Mouse (Mus musculus) embryonic facial prominence, embryonic 11.5 days (tissue): ENCODE measurements around the gene Gm4498. TPM values are rescaled to one million over a fixed set of nuclear protein-coding genes. Genes with fewer than 3 reads are reported as not detected.
"Not testable (repeated sequence)": the region's sequence is repeated elsewhere in the genome, so short reads cannot be mapped to it uniquely, and the experiment has no call there.

ENCODE experiments used
- ATAC-seq: fragments of 200-750 bp; cut with Nextera tagmentation; replicated peaks from 2 replicates; pipeline ENCODE4 v1.8.0; 2017; ENCODE audit warnings: low read depth; ENCODE audit not compliant: insufficient number of reproducible peaks, low FRiP score, low TSS enrichment
- DNase-seq: peaks from one replicate; pipeline ENCODE4 v3.0.0-alpha.2; 2015; ENCODE audit warnings: low spot score
- H3K27ac ChIP-seq: fragments of 300-500 bp; sonication (generic); replicated peaks from 2 replicates; pipeline ENCODE4 v1.5.1; 2014; ENCODE audit warnings: mild to moderate bottlenecking, low read depth, low read length, control low read depth
- H3K27me3 ChIP-seq: fragments of 300-500 bp; sonication (generic); 2 replicates; pipeline ENCODE4 v1.6.1; 2014; ENCODE audit warnings: mild to moderate bottlenecking, low read length, moderate library complexity, mixed read lengths; ENCODE audit not compliant: control insufficient read depth, insufficient read depth
- H3K36me3 ChIP-seq: fragments of 300-500 bp; sonication (generic); replicated peaks from 2 replicates; pipeline ENCODE4 v1.6.1; 2014; ENCODE audit warnings: low read depth, mild to moderate bottlenecking, low read length, moderate library complexity, mixed read lengths; ENCODE audit not compliant: control insufficient read depth, insufficient read depth
- H3K4me1 ChIP-seq: fragments of 300-500 bp; sonication (generic); 2 replicates; pipeline ENCODE4 v1.6.1; 2014; ENCODE audit warnings: low read length, mixed read lengths; ENCODE audit not compliant: control insufficient read depth, insufficient read depth
- H3K4me2 ChIP-seq: fragments of 300-500 bp; sonication (generic); 2 replicates; pipeline ENCODE4 v1.6.1; 2014; ENCODE audit warnings: low read depth, mild to moderate bottlenecking, control low read depth, low read length, moderate library complexity
- H3K4me3 ChIP-seq: fragments of 300-500 bp; sonication (generic); 2 replicates; pipeline ENCODE4 v1.5.1; 2014; ENCODE audit warnings: low read depth, low read length, control low read depth
- H3K9ac ChIP-seq: fragments of 300-500 bp; sonication (generic); replicated peaks from 2 replicates; pipeline ENCODE4 v1.6.1; 2014; ENCODE audit warnings: mild to moderate bottlenecking, control low read depth, low read length
- H3K9me3 ChIP-seq: fragments of 300-500 bp; sonication (generic); replicated peaks from 2 replicates; pipeline ENCODE4 v1.6.1; 2016; ENCODE audit warnings: mild to moderate bottlenecking, low read length, inconsistent platforms, mixed read lengths; ENCODE audit not compliant: control insufficient read depth
- WGBS: fragments of 180-500 bp; shearing (Covaris S2); extraction: QIAGEN DNeasy Blood & Tissue Kit; methylation state at CpG from one replicate; pipeline ENCODE4 v1.1.7; 2014; 5-methylcytosine and 5-hydroxymethylcytosine counted together
- polyA plus RNA-seq: library from polyadenylated mRNA; unstranded; fragments of >200 nt; fragmentation: Nextera tagmentation; extraction: Ambion mirVana; gene quantifications from 2 replicates; pipeline ENCODE4 v1.2.1, GENCODE M21; 2014

Gene Gm4498
- not detected in 2 replicates for polyA plus RNA-seq

DNA sequence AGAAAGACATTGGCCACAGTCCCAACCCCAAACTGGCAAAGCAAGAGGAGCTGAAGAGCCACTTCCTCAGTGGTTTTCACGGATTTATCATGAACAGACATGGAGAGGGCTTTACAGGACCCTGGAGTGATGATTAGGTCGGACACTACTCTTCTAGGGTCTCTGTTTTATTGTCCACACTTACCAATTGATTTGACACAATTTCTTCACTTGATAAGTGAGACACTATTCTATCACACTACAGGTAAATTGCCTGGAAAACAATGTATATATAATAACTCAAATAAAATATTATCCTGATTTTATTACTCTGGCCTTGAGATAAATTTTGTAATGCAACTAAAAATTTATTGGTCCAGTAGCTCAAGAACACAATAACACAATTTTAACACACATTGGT, at the start of gene Gm4498:
Gene Gm4498 (minus strand): TSS at position 101 of the 400 bp plus-strand sequence.
- not testable (repeated sequence) for H3K9me3 ChIP-seq, ATAC-seq, H3K9ac ChIP-seq, H3K4me3 ChIP-seq, H3K27me3 ChIP-seq, H3K4me1 ChIP-seq, DNase-seq, H3K36me3 ChIP-seq, H3K4me2 ChIP-seq, H3K27ac ChIP-seq
- no CpG with 5 or more reads among the region's 2 CpGs for WGBS

DNA sequence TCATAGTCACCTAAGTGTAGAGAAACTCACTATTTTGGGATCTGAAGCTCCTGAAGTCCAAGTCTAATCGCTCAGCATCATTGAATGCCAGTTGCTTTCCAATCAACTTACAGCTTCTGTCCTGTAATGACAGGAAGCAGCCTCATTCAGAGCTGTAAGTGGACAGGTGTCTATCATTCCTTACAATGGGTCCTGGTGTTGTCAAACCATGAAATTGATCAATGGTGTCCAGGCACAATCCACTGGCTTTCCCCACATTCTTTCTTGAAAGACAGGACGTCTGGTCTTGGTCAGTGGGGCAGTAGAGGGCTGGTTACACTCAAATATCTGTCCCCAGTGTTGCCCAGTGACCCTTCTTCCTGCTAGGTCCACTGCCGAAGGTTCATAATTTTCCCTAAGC, 29.1 kb upstream of the Gm4498 start, which contains the start of gene Gm5890:
Gene Gm5890 (minus strand): TSS at position 101 of the 400 bp plus-strand sequence.
- DNase-seq, H3K9me3 ChIP-seq, ATAC-seq, H3K4me3 ChIP-seq, H3K4me1 ChIP-seq, H3K9ac ChIP-seq, H3K27ac ChIP-seq, H3K36me3 ChIP-seq, H3K4me2 ChIP-seq, H3K27me3 ChIP-seq: not testable (repeated sequence)
- no CpG with 5 or more reads among the region's 3 CpGs for WGBS

- not testable (repeated sequence) for DNase-seq, H3K4me3 ChIP-seq, H3K27me3 ChIP-seq, H3K4me2 ChIP-seq, H3K36me3 ChIP-seq, H3K27ac ChIP-seq, ATAC-seq, H3K4me1 ChIP-seq, H3K9ac ChIP-seq, H3K9me3 ChIP-seq
- WGBS = no CpG with 5 or more reads among the region's 2 CpGs
Observed at GRCm38 (mm10) chr7:20205507-20205906, 28.1 kb downstream of the Gm4498 start, which contains the start of gene Gm6164. Gm6164 (minus strand) TSS chr7:20205607.

DNA sequence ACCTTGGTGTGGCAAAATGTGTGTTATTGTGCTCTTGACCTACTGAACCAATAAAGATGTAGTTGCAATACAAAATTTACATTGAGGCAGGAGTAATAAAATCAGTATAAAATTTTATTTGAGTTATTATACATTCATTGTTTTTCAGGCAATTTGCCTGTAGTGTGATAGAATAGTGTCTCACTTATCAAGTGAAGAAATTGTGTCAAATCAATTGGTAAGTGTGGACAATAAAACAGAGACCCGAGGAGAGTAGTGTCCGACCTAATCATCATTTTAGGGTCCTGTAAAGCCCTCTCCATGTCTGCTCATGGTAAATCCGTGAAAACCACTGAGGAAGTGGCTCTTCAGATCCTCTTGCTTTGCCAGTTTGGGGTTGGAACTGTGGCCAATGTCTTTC, 40.2 kb downstream of the Gm4498 start, which contains the start of gene Vmn1r95:
Gene Vmn1r95 (plus strand): TSS at position 301 of the 400 bp plus-strand sequence.
- H3K9ac ChIP-seq, H3K27ac ChIP-seq, ATAC-seq, H3K9me3 ChIP-seq, H3K36me3 ChIP-seq, H3K4me1 ChIP-seq, DNase-seq, H3K27me3 ChIP-seq, H3K4me2 ChIP-seq, H3K4me3 ChIP-seq: not testable (repeated sequence)
- WGBS = no CpG with 5 or more reads among the region's 3 CpGs

Other genes with a start within 250 kb of the Gm4498 start
- gene Nlrp9b, start 242.4 kb downstream of the Gm4498 start, polyA plus RNA-seq = not detected in 2 replicates
- not detected in 2 replicates for gene Vmn1r91, start 134.1 kb downstream of the Gm4498 start, polyA plus RNA-seq
- gene Gm16442, start 111.2 kb downstream of the Gm4498 start, polyA plus RNA-seq = not detected in 2 replicates
- gene Vmn1r93, start 94.7 kb downstream of the Gm4498 start, polyA plus RNA-seq = not detected in 2 replicates
- not detected in 2 replicates for gene Vmn1r94, start 65.5 kb downstream of the Gm4498 start, polyA plus RNA-seq
- not detected in 2 replicates for gene Vmn1r95, start 40.1 kb downstream of the Gm4498 start, polyA plus RNA-seq
- gene Gm6164, start 28.2 kb downstream of the Gm4498 start, polyA plus RNA-seq = not detected in 2 replicates
- not detected in 2 replicates for gene Gm5890, start 29.0 kb upstream of the Gm4498 start, polyA plus RNA-seq
- gene Gm4133, start 100.2 kb upstream of the Gm4498 start, polyA plus RNA-seq = not detected in 2 replicates
- gene Gm5728, start 141.6 kb upstream of the Gm4498 start, polyA plus RNA-seq = not detected in 2 replicates
- not detected in 2 replicates for gene Vmn1r100, start 184.1 kb upstream of the Gm4498 start, polyA plus RNA-seq
- gene Vmn1r101, start 208.8 kb upstream of the Gm4498 start, polyA plus RNA-seq = not detected in 2 replicates
- not detected in 2 replicates for gene Gm10670, start 241.1 kb upstream of the Gm4498 start, polyA plus RNA-seq